Mouse (Mus musculus) myocyte (in vitro differentiated cells): ENCODE measurements around the gene Cpt2.

Source experiments
- CEBPB ChIP-seq: IDR thresholded peaks from 2 replicates; pipeline ENCODE4 v1.6.1; 2011; ENCODE audit warnings: mild to moderate bottlenecking, moderate library complexity; ENCODE audit not compliant: poor library complexity, insufficient read depth, severe bottlenecking
- E2F4 ChIP-seq: IDR thresholded peaks from one replicate; pipeline ENCODE4 v1.6.1; 2011; ENCODE audit warnings: mild to moderate bottlenecking, control low read depth, moderate library complexity; ENCODE audit not compliant: insufficient read depth
- MAX ChIP-seq: IDR thresholded peaks from one replicate; pipeline ENCODE4 v1.6.1; 2011; ENCODE audit warnings: low read depth, mild to moderate bottlenecking, control low read depth
- MYOD1 ChIP-seq, 3 experiments: IDR thresholded peaks; one replicate each; pipeline ENCODE4 v1.6.1; 2011; ENCODE audit warnings: control low read depth in 2 of 3, low read depth in 2 of 3, mild to moderate bottlenecking in 2 of 3, moderate library complexity in 1 of 3; ENCODE audit not compliant: insufficient read length in 2 of 3, control insufficient read depth in 1 of 3
- MYOG ChIP-seq, 3 experiments: IDR thresholded peaks; one replicate each; pipeline ENCODE4 v1.6.1; 2011; ENCODE audit warnings: control low read depth in 2 of 3, low read depth in 2 of 3, mild to moderate bottlenecking in 2 of 3; ENCODE audit not compliant: insufficient read length in 2 of 3, control insufficient read depth in 1 of 3, insufficient read depth in 1 of 3
- POLR2A ChIP-seq: IDR thresholded peaks from one replicate; pipeline ENCODE4 v1.6.1; 2011; ENCODE audit warnings: low read depth, mild to moderate bottlenecking, control low read depth, moderate library complexity; ENCODE audit not compliant: insufficient read length
- POLR2AphosphoS2 ChIP-seq: IDR thresholded peaks from one replicate; pipeline ENCODE4 v1.6.1; 2011; ENCODE audit warnings: low read depth, control low read depth; ENCODE audit not compliant: insufficient read length
- SRF ChIP-seq: IDR thresholded peaks from one replicate; pipeline ENCODE4 v1.6.1; 2011; ENCODE audit warnings: low read depth; ENCODE audit not compliant: control insufficient read depth, insufficient read length
- TCF12 ChIP-seq: IDR thresholded peaks from one replicate; pipeline ENCODE4 v1.6.1; 2011; ENCODE audit warnings: mild to moderate bottlenecking, control low read depth; ENCODE audit not compliant: poor library complexity, insufficient read depth, severe bottlenecking
- TCF3 ChIP-seq: IDR thresholded peaks from one replicate; pipeline ENCODE4 v1.6.1; 2011; ENCODE audit warnings: low read depth, control low read depth; ENCODE audit not compliant: insufficient read length
- USF1 ChIP-seq: IDR thresholded peaks from one replicate; pipeline ENCODE4 v1.6.1; 2011; ENCODE audit warnings: low read depth, mild to moderate bottlenecking, control low read depth, moderate library complexity

DNA sequence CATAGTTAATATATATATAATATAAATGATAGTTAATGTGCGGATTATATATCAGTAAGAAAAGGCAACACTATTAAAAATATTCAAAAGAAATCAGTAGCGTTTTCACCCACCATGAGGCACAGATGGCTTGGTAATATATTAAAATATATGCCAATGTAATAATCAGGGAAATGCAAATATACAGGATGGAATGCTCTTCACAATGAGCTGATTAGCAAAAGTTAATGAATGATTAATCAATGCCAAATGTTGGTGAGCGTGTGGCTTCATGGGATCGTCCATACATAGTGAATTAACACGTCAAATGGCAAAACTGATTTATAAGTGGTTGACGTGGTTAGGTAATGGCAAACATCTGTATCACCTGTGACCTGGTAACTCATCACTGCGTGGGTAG is 35.1 kb upstream of the Cpt2 start:
- no peak for TF ChIP-seq CEBPB
- no peak for TF ChIP-seq MAX
- no peak for TF ChIP-seq TCF3
- TF ChIP-seq POLR2A: no peak
- no peak for TF ChIP-seq POLR2AphosphoS2
- no peak for TF ChIP-seq TCF12
- TF ChIP-seq USF1: no peak
- TF ChIP-seq MYOG (IDR thresholded peaks at IDR 0.05; ENCODE audit: control insufficient read depth in 1 of 3, insufficient read depth in 1 of 3, insufficient read length in 2 of 3, low read depth in 2 of 3): no peak
- TF ChIP-seq MYOD1 (IDR thresholded peaks at IDR 0.05; ENCODE audit: control insufficient read depth in 1 of 3, insufficient read length in 2 of 3, low read depth in 2 of 3): no peak
- TF ChIP-seq E2F4: no peak
- no peak for TF ChIP-seq SRF
